Mouse (Mus musculus): ENCODE data around the gene Ephx1. TPM values are rescaled to one million over a fixed set of nuclear protein-coding genes. Genes with fewer than 3 reads are reported as not detected.
"Not testable (repeated sequence)": the region's sequence is repeated elsewhere in the genome, so short reads cannot be mapped to it uniquely, and the experiment has no call there.

The Ephx1 gene
- 10 to 100 TPM; 14.8 to 17.4 TPM for total RNA-seq (2021)
- long read RNA-seq, experiment 1, transcript Ephx1-201 (9 exons, 1,741 nt): major isoform, 11 of 13 reads
- long read RNA-seq, experiment 1, partial matches to known transcripts: 0 of 13 reads
- long read RNA-seq, experiment 1, other reads (novel, unspliced or antisense): 1 of 13 reads
- long read RNA-seq, experiment 2, transcript Ephx1-201 (9 exons, 1,741 nt): major isoform, 18 of 20 reads
- long read RNA-seq, experiment 2, partial matches to known transcripts: 0 of 20 reads
- long read RNA-seq, experiment 2, other reads (novel, unspliced or antisense): 2 of 20 reads

GRCm38 (mm10) chr1:181020756-181021487 is at the start of gene Ephx1:
Gene Ephx1 (minus strand): TSS chr1:181020904.
- TF ChIP-seq CTCF (IDR thresholded peaks at IDR 0.05): no peak
- Histone ChIP-seq H3K4me3 (no peak within 1 kb of the TSS), H3K27ac (no peak within 1 kb of the TSS)
- DNase-seq: no peak
- intact Hi-C loops (cut with DNase I): no loop called here

- DNase-seq: no peak
- no peak overlapping the region for H3K27ac ChIP-seq
- H3K4me3 ChIP-seq: no peak overlapping the region
- no peak for TF ChIP-seq CTCF (IDR thresholded peaks at IDR 0.05)
- intact Hi-C loops (cut with DNase I): no loop called here
Observed at GRCm38 (mm10) chr1:181069671-181070070, 49.0 kb upstream of the Ephx1 start.

- H3K27ac ChIP-seq: no peak overlapping the region
- H3K4me3 ChIP-seq: no peak overlapping the region
- DNase-seq: no peak
- intact Hi-C loops (cut with DNase I): no loop called here
- no peak for TF ChIP-seq CTCF (IDR thresholded peaks at IDR 0.05)
Observed at GRCm38 (mm10) chr1:181068344-181068743, 47.6 kb upstream of the Ephx1 start.

GRCm38 (mm10) chr1:181064648-181065047 is 43.9 kb upstream of the Ephx1 start:
- TF ChIP-seq CTCF (IDR thresholded peaks at IDR 0.05): no peak
- no peak for DNase-seq
- Histone ChIP-seq H3K4me3 (no peak overlapping the region), H3K27ac (no peak overlapping the region)
- intact Hi-C loops (cut with DNase I): no loop called here

GRCm38 (mm10) chr1:181063991-181064390 is 43.3 kb upstream of the Ephx1 start:
- Histone ChIP-seq H3K4me3 (no peak overlapping the region), H3K27ac (no peak overlapping the region)
- DNase-seq: no peak
- TF ChIP-seq CTCF (IDR thresholded peaks at IDR 0.05): no peak
- intact Hi-C loops (cut with DNase I): no loop called here

GRCm38 (mm10) chr1:181061784-181062485 is 41.2 kb upstream of the Ephx1 start:
- no peak overlapping the region for H3K27ac ChIP-seq
- intact Hi-C loops (cut with DNase I): no loop called here
- no peak for DNase-seq
- TF ChIP-seq CTCF (IDR thresholded peaks at IDR 0.05): no peak
- H3K4me3 ChIP-seq: no peak overlapping the region

GRCm38 (mm10) chr1:181052898-181053297 is 32.2 kb upstream of the Ephx1 start:
- Histone ChIP-seq H3K27ac (no peak overlapping the region), H3K4me3 (no peak overlapping the region)
- no peak for TF ChIP-seq CTCF (IDR thresholded peaks at IDR 0.05)
- intact Hi-C loops (cut with DNase I): no loop called here
- DNase-seq: no peak

- no peak within 1 kb of the TSS for H3K4me3 ChIP-seq
- intact Hi-C loops (cut with DNase I): no loop called here
- no peak within 1 kb of the TSS for H3K27ac ChIP-seq
- no peak for DNase-seq
- TF ChIP-seq CTCF (IDR thresholded peaks at IDR 0.05): no peak
Observed at GRCm38 (mm10) chr1:181050937-181051336, 30.2 kb upstream of the Ephx1 start, which contains the start of gene 9130409I23Rik. Gene 9130409I23Rik (plus strand): TSS chr1:181051237.

GRCm38 (mm10) chr1:181049328-181049842 is 28.7 kb upstream of the Ephx1 start:
- DNase-seq: no peak
- TF ChIP-seq CTCF (IDR thresholded peaks at IDR 0.05): no peak; the same call in 1 of the 2 replicates
- intact Hi-C loops (cut with DNase I): no loop called here
- H3K4me3 ChIP-seq: no peak overlapping the region
- no peak overlapping the region for H3K27ac ChIP-seq

- Histone ChIP-seq H3K4me3 (no peak overlapping the region), H3K27ac (no peak overlapping the region)
- no peak for TF ChIP-seq CTCF (IDR thresholded peaks at IDR 0.05)
- intact Hi-C loops (cut with DNase I): no loop called here
- DNase-seq: no peak
Observed at GRCm38 (mm10) chr1:181047520-181047919, 26.8 kb upstream of the Ephx1 start.

- H3K4me3 ChIP-seq: no peak overlapping the region
- intact Hi-C loops (cut with DNase I): loop anchor here (1.0 to 10.0 kb wide), 2 partner anchors 47 to 135 kb away; partner anchors contain the start of gene Pycr2
- no peak overlapping the region for H3K27ac ChIP-seq
- no peak for DNase-seq
- peak; percentile 80 for TF ChIP-seq CTCF (IDR thresholded peaks at IDR 0.05)
Observed at GRCm38 (mm10) chr1:181039652-181040051, 18.9 kb upstream of the Ephx1 start.

GRCm38 (mm10) chr1:181037623-181038022 is 16.9 kb upstream of the Ephx1 start:
- intact Hi-C loops (cut with DNase I): loop anchor here (10.0 kb wide), 1 partner anchor 133 kb away; the partner anchor contains the start of gene Pycr2
- H3K27ac ChIP-seq: no peak overlapping the region
- DNase-seq: no peak
- no peak for TF ChIP-seq CTCF (IDR thresholded peaks at IDR 0.05)
- H3K4me3 ChIP-seq: no peak overlapping the region

- not testable (repeated sequence) for H3K4me3 ChIP-seq, DNase-seq, H3K27ac ChIP-seq
- intact Hi-C loops (cut with DNase I): loop anchor here (10.0 kb wide), 1 partner anchor 130 kb away; the partner anchor contains the start of gene Pycr2
Observed at GRCm38 (mm10) chr1:181035015-181035778, 14.5 kb upstream of the Ephx1 start.
